Mouse (Mus musculus) thymus, postnatal 25 days (tissue): Measurements from ENCODE around the gene 4930564D02Rik.

Experiments used
- DNase-seq: peaks from one replicate; pipeline ENCODE4 v3.0.0; 2022

The 4930564D02Rik gene

GRCm38 (mm10) chr3:105066544-105066943 lies at the start of gene 4930564D02Rik:
4930564D02Rik (plus strand) TSS chr3:105066844.
- no peak for DNase-seq

- DNase-seq, result no peak
Measured at GRCm38 (mm10) chr3:105017314-105017713, 49.3 kb upstream of the 4930564D02Rik start.

- DNase-seq, result no peak
Measured at GRCm38 (mm10) chr3:105018085-105018782, 48.4 kb upstream of the 4930564D02Rik start.

GRCm38 (mm10) chr3:105018783-105019105 lies 47.9 kb upstream of the 4930564D02Rik start:
- DNase-seq, result no peak

- no peak for DNase-seq
Measured at GRCm38 (mm10) chr3:105019826-105020692, 46.6 kb upstream of the 4930564D02Rik start.

GRCm38 (mm10) chr3:105023371-105024005 lies 43.2 kb upstream of the 4930564D02Rik start:
- DNase-seq, result no peak

- DNase-seq, result no peak
Measured at GRCm38 (mm10) chr3:105036281-105036847, 30.3 kb upstream of the 4930564D02Rik start.

GRCm38 (mm10) chr3:105037240-105037770 lies 29.3 kb upstream of the 4930564D02Rik start:
- DNase-seq, result no peak

- no peak for DNase-seq
Measured at GRCm38 (mm10) chr3:105040002-105040401, 26.6 kb upstream of the 4930564D02Rik start.

- DNase-seq, result no peak
Measured at GRCm38 (mm10) chr3:105040983-105041625, 25.5 kb upstream of the 4930564D02Rik start.

- DNase-seq, result no peak
Measured at GRCm38 (mm10) chr3:105043746-105044145, 22.9 kb upstream of the 4930564D02Rik start.

- no peak for DNase-seq
Measured at GRCm38 (mm10) chr3:105046870-105047269, 19.8 kb upstream of the 4930564D02Rik start.

- DNase-seq, result no peak
Measured at GRCm38 (mm10) chr3:105047616-105048015, 19.0 kb upstream of the 4930564D02Rik start.

- no peak for DNase-seq
Measured at GRCm38 (mm10) chr3:105049848-105050247, 16.8 kb upstream of the 4930564D02Rik start.

GRCm38 (mm10) chr3:105051103-105051502 lies 15.5 kb upstream of the 4930564D02Rik start:
- DNase-seq, result no peak

- no peak for DNase-seq
Measured at GRCm38 (mm10) chr3:105052171-105052936, 14.3 kb upstream of the 4930564D02Rik start.

GRCm38 (mm10) chr3:105052937-105053697 lies 13.5 kb upstream of the 4930564D02Rik start, which contains the start of gene Cttnbp2nl:
Cttnbp2nl (minus strand) TSS chr3:105053146.
- peak; percentile 94 for DNase-seq

- DNase-seq, result no peak
Measured at GRCm38 (mm10) chr3:105053698-105054001, 13.0 kb upstream of the 4930564D02Rik start.

GRCm38 (mm10) chr3:105054952-105055351 lies 11.7 kb upstream of the 4930564D02Rik start:
- DNase-seq, result no peak

GRCm38 (mm10) chr3:105055666-105056065 lies 11.0 kb upstream of the 4930564D02Rik start:
- no peak for DNase-seq
